ENCODE assay signal across 9 mouse cellular contexts in genomic region chr3:102081862-102082261, GRCm38 (mm10). TPM values are rescaled to one million over a fixed set of nuclear protein-coding genes. Genes with fewer than 3 reads are reported as not detected.
A peak's percentile ranks its signal among the peaks of the same experiment; 100 is the strongest.
DNase-seq lines count a peak whose midpoint lies in the region; ATAC-seq and TF ChIP-seq lines count a peak whose summit lies in the region.
"Had no signal": no experiment of that assay in that cellular context is flagged by ENCODE, and none has a peak within 500 bp of the region (broad histone marks: within the 10 kb centered on the region; RNA-seq: fewer than 3 reads in every experiment).

No protein-coding gene starts in this region.

- 0 out of 2 replicates have a peak, but pooled peaks cover 3% of the 10 kb centered on the region for H3K9me3 ChIP-seq in hindbrain, embryonic 12.5 days (replicated peaks)
- H3K9me3 ChIP-seq: megakaryocyte, embryonic 14.5 days had no signal

- CTCF ChIA-PET in Patski (lab: Charles Lee): interaction anchor here (0.8 to 2.0 kb wide), 5 partner anchors 12 to 167 kb away, joined by 3 to 19 read pairs (median 7); no protein-coding TSS in a partner anchor

- in situ Hi-C loops in Patski (cut with MboI; ENCODE audit: low pct_unique_long_range_greater_than_20kb): loop anchor here (5.0 to 10.0 kb wide), 2 partner anchors 160 to 723 kb away; no protein-coding TSS in a partner anchor

- POLR2A ChIA-PET in Patski (lab: Charles Lee): interaction anchor here (2.7 kb wide), 1 partner anchor 161 kb away, joined by 10 read pairs; no protein-coding TSS in a partner anchor

- H3K36me3 ChIP-seq in hindbrain, embryonic 12.5 days: no peaks in the 10 kb centered on the region

- H3K4me2 ChIP-seq in hindbrain, embryonic 12.5 days (replicated peaks): no peak overlapping the region

- no peak overlapping the region for H3K9ac ChIP-seq in hindbrain, embryonic 12.5 days

- H3K4me1 ChIP-seq in hindbrain, embryonic 12.5 days: 0 out of 2 replicates have a peak, but pooled peaks cover 3% of the 10 kb centered on the region

- no peak for DNase-seq in Patski (ENCODE audit: low read depth, low spot score)
- peak; percentile 91 to 94 for DNase-seq in cerebellum, postnatal 14 days
- DNase-seq in frontal cortex, postnatal 25 days (ENCODE audit: low spot score in 2 of 2): peak; percentile 31 to 74
- peak; percentile 86 to 89 for DNase-seq in layer of hippocampus, postnatal 10 days (ENCODE audit: low spot score in 2 of 2)
- peak; percentile 89 for DNase-seq in lung, postnatal 10 days
- DNase-seq in right cerebral cortex, adult 18-20 months: peak; percentile 57

- peak; percentile 61 for ATAC-seq in Patski
- peak; percentile 88 for ATAC-seq in hindbrain, embryonic 12.5 days (ENCODE audit: low FRiP score)
- no peak; the same call in 1 of the 2 replicates for ATAC-seq in megakaryocyte, adult 5-6 weeks (ENCODE audit: poor library complexity, severe bottlenecking)

- TF ChIP-seq CTCF in Patski (IDR thresholded peaks at IDR 0.05): peak; percentile 76

- H3K27me3 ChIP-seq in Patski: no peaks in the 10 kb centered on the region
- H3K27me3 ChIP-seq in hindbrain, embryonic 12.5 days: peaks cover 13% of the 10 kb centered on the region; the same call in 1 of the 2 replicates

- no peak overlapping the region for H3K4me3 ChIP-seq in hindbrain, embryonic 12.5 days
- H3K4me3 ChIP-seq: megakaryocyte, embryonic 14.5 days had no signal

- 10% methylated on average over 3 of the region's 3 CpGs for WGBS in hindbrain, embryonic 12.5 days

- peak overlapping the region; percentile 49; the same call in 1 of the 2 replicates for H3K27ac ChIP-seq in hindbrain, embryonic 12.5 days

RNA-seq across cellular contexts. Expression of gene Casq2, which starts 4.4 kb away (rescaled TPM):
- 0.17 TPM for polyA plus RNA-seq in Patski (2021)
- 1.1 and 5.9 TPM in 2 replicates for polyA plus RNA-seq in hindbrain, embryonic 12.5 days (2016; fragmentation: Nextera tagmentation; extraction: Ambion mirVana)
- total RNA-seq in layer of hippocampus, postnatal 10 days (2021): 1 to 10 TPM; 1.4 to 1.7 TPM
- not detected in 2 replicates for total RNA-seq in megakaryocyte, adult 5-6 weeks (2015)
- total RNA-seq in megakaryocyte, adult 5-6 weeks (2017): not detected in 2 replicates
